Mouse (Mus musculus) layer of hippocampus, adult 9-11 months (tissue): Measurements from ENCODE around the gene Fam241b.

ENCODE experiments used
- DNase-seq: peaks from one replicate; pipeline ENCODE4 v3.0.0; 2022

Fam241b gene

GRCm38 (mm10) chr10:62143820-62144219 lies at the start of gene Fam241b:
Fam241b (minus strand) TSS chr10:62143920.
- DNase-seq = no peak

GRCm38 (mm10) chr10:62192701-62193157 lies 49.0 kb upstream of the Fam241b start:
- DNase-seq = peak; percentile 87

- no peak for DNase-seq
Observed at GRCm38 (mm10) chr10:62190821-62191220, 47.1 kb upstream of the Fam241b start.

DNA sequence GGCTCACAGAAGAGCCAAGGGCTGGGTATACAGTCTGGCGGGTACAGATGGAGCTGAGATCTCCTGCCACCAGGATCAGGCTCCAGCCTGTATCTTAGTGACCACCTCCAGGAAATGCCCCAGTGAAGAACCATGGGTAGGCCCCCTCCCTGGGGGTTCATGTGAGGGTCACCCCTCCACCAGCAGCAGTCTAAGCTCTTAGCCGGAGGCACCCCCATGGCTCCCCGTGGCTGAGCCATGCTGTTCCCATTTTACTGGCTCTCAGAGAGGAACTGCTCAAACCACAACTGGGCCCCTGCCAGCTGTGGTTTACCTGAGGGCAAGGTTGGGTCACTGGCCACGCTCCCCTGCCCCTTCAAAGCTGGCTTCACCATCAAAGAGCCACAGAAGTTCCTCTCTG lies 46.2 kb upstream of the Fam241b start:
- DNase-seq = no peak

GRCm38 (mm10) chr10:62189303-62189702 lies 45.6 kb upstream of the Fam241b start:
- DNase-seq = no peak

DNA sequence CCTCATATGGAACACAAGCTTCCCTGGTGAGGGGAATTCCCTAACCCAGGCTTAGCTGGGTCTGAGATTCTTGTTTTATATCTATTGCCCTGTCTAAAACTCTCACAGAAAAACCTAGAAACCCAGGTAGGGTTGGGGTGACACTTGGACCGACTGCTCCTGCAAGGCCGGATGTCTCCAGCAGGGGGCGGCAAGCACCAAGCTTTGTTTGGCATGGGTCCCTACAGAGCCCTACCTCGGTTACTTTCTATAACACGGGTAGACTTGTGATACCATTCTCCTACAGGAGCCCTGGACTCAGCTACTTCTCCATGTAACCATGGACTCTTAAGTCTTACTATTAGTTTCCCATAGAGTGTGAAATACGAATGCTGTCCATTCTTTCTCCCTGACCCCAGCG lies 43.2 kb upstream of the Fam241b start:
- no peak for DNase-seq

- peak; percentile 91 for DNase-seq
Observed at GRCm38 (mm10) chr10:62183053-62183452, 39.3 kb upstream of the Fam241b start.

- DNase-seq = no peak
Observed at GRCm38 (mm10) chr10:62182471-62183014, 38.8 kb upstream of the Fam241b start.

- DNase-seq = no peak
Observed at GRCm38 (mm10) chr10:62181701-62182100, 38.0 kb upstream of the Fam241b start.

GRCm38 (mm10) chr10:62179944-62180343 lies 36.2 kb upstream of the Fam241b start:
- DNase-seq = no peak

- DNase-seq = no peak
Observed at GRCm38 (mm10) chr10:62174533-62175313, 31.0 kb upstream of the Fam241b start.

DNA sequence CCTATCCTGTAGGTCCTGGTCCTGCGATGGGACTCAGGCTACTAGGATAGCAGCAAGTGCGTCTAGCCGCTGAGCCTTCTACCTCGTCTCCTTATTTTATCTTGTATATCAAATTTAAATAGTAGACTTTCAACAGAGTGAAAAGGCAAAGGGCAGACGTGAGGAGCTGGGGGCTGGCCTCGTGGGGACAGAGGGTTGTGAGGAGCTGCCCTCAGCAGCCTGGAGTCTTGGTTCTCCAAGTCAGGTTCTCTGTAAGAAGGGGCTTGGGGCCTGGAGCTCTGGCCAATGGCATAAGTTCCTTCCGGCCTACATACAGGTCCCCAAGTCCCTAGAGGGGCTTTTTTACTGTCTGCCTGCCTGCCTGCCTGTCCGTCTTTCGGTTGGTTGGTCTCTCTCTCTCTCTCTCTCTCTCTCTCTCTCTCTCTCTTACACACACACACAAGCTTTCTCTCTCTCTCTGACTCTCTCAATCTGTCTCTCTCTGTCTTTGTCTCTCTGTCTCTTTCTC lies 30.3 kb upstream of the Fam241b start:
- no peak for DNase-seq

DNA sequence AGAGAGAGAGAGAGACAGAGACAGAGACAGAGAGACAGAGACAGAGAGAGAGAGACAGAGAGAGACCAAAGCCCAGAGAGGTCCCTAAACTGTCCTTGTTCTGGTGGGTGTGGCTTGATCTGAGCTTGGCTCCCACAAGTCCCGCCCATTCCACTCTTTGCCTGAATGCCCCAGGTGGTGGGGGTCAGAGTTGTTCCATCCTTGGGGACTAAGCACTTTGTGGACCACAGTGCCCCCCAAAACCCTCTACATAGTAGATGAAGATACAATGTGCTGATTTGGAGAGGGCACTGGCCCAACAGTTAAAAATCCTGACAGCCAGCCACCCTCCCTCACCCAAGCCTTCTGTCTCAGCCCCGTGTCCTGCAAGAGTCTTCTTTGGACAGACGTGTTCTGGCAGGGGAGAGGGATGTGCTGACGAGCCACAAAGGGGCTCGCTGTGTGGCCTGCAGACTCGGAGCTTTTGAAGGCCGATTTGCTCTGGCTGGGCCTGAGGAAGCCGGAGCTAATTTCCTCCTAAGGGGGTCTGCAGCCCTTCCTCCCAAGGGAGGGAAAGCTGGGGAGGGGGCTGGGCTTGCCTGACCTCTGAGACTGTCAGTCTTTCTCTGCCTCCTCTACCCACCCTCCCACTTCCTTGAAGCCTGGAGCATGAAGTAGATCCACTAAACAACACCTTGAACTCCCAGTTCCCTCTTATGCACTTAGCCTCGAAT lies 29.3 kb upstream of the Fam241b start:
- DNase-seq = no peak

DNA sequence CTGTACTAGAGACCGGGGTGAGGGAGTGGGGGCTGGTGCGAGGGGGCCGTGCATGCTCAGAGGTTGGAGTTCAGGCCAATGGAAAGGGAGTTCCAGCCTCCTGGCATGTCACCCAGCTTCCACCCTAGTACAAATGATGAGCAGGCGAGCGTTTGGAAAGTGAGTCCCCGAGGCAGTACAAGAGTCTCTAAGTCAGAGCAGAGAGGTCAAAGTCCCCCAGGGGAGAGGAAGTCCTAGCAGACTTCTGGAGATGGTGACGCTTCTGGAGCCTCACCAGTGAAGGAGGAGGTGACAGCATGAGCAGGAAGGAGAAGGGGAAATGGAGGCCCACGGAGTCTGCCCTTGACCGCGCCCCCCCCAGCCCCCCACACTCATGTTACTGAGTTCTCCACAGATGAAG lies 18.7 kb upstream of the Fam241b start:
- DNase-seq = no peak

DNA sequence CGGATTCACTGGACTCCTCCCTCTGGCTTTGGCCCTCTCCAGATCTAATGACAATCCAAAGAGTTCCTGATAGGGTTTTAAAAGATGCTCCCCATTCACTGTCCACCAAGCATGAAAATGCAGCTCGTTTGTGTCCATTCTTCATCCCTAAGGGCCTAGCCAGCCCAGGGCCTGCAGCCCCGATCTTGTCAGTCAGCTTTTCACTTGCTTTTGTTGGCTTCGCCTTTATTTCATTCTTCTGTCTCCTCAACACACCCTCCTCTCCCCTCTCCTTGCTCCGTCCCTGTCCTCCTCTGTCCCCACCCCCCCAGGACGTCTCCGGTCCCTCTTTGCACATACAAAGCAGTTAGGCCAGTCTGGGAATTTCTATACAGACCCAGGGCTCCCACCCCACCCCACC lies 6.2 kb upstream of the Fam241b start:
- no peak for DNase-seq

DNA sequence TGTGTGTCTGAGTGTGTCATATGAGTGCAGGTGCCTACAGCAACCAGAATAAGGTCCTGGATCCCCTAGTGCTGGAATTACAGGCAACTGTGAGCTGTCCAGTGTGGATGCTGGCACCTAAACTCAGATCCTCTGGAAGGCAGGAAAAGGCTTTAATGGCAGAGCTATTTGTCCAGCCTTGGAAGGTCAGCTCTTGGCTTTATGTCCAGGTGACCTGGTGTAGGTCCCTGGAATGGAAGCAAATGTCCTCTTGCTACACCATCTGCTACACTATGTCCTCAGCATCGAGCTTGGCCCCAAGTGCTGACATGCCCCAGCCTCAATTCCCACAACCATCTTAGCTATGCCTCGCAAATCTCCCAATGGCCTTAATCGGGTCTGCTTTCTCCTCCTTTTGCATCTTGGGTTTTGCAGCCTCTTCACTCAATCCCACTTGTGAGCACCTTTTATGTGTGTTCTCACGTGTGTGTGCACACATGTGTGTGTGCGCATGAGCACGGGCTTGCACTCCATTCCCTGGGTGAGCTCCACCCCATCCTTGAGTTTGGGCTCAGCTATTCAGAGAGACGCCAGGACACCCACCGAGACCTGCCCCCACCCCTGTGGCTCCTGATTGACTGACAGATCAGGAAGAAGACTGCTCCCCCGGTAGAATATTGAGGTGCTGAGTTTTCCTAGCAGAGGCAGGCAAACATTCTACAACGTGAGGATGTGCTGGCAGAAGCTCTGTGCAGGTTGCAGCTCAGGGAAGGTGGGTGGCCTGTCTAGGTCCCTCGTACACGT lies 3.9 kb upstream of the Fam241b start:
- DNase-seq = no peak

DNA sequence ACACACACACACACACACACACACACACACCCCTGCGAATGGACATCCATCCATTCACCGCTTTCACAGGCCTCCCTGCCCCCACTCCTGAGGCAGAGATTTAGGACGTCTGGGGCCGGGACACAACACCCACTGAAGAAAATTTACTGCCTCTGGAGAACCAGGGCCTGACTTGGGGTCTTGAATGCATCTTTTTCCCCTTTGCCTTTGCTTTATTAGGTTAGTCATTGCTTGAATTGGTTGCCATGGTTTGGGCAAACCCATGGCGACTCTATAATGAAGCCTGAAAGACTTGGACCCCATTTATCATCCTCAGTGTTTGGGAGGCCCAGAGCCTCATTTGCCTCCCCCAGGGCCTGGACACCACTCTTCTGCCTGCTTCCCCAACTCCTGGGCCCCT lies 2.2 kb upstream of the Fam241b start:
- DNase-seq = no peak

DNA sequence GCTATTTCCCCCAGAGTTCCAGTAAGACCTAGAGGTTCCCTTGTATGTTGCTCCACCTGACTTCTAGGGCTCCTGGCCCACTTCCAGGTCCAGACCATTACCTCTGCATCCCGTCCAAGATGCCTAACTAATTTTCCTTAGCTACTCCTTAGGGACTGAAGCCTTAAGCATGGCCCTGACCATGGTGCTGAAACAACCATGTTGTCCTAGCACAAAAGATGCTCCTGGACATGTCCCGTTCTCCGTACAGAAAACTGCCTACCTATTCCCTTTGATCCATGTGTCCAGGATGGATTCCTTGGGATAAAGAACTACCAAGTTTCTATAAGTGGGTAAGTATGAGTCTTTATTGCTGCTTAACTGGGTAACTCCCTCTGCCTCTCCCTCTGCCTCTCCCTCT lies 5.7 kb downstream of the Fam241b start:
- DNase-seq = no peak

GRCm38 (mm10) chr10:62137150-62137549 lies 6.6 kb downstream of the Fam241b start:
- no peak for DNase-seq

DNA sequence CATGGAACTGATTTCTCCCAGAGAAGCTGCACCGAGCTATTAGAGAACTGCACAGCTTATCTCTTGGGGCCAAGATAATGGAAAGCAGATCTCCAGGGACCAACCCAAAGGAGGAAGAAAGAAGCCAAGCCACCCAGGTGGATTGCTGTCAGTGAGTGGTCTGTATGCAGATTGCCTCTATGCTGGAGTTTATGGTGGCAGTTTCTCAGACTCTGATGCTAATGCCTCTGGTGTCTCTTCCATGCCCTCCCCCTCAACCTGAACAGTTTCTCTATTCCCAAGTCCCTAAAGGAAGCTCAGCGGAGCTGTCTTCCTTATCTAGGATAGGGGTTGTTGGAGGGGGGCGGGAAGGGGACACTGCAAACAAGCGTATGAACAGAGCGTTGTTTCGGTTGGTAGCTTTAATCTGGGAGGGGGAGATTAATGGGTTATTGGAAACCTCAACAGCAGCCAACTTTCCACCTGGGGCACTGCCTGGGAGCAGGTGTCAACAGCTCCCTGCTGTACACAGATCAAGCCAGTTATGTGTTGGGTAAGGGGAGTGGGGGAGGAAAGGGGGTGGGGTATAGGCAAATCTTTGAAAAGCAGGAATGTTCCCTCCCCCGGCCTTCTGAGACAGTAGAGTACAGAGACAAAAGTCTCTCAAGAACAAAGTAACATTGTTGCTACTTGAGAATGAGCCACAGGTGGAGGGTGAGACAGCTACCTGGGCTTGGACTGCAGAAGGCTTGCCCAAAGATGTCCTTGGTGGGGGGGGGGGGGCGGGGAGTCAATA lies 7.8 kb downstream of the Fam241b start:
- no peak for DNase-seq

GRCm38 (mm10) chr10:62132691-62133281 lies 10.9 kb downstream of the Fam241b start, which contains the start of gene Neurog3:
Neurog3 (plus strand) TSS chr10:62133090.
- no peak for DNase-seq
